Mouse (Mus musculus): ENCODE measurements around the gene Kcnk4. TPM values are rescaled to one million over a fixed set of nuclear protein-coding genes. Genes with fewer than 3 reads are reported as not detected.
"Not testable (repeated sequence)": the region's sequence is repeated elsewhere in the genome, so short reads cannot be mapped to it uniquely, and the experiment has no call there.

Kcnk4 gene
- polyA plus RNA-seq, 1 experiment: 0.12 TPM

DNA sequence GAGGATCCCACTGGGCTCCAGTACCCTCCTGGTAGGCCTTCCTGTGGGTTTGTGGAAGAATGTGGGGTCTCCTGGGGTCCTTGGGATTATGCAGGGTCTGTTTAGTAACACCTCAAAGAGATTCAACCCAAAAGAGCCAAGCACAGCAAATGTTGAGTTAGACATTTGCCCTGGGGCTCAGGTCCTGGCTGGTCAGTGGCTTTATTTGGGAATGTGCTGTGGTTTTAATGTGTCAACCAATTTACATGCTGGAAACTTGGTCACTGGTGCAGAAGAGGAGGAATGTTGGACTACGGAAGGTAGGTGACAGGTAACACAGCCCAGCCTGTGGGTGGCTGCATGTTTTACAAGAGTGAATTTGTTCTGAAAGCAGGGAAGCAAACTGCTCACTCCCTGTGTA lies 31.3 kb downstream of the Kcnk4 start:
- no peaks in the 10 kb centered on the region for H3K36me3 ChIP-seq (ENCODE audit: control insufficient read depth, insufficient read depth)
- H3K4me3 ChIP-seq: no peak overlapping the region
- TF ChIP-seq REST (IDR thresholded peaks at IDR 0.05; ENCODE audit: insufficient read depth, insufficient read length) (no peak), MAX (IDR thresholded peaks at IDR 0.05; ENCODE audit: low read depth) (no peak), USF1 (IDR thresholded peaks at IDR 0.05; ENCODE audit: low read depth) (no peak), SRF (IDR thresholded peaks at IDR 0.05; ENCODE audit: control insufficient read depth, insufficient read length, low read depth) (no peak), TCF3 (IDR thresholded peaks at IDR 0.05; ENCODE audit: insufficient read length, low read depth) (no peak), CEBPB (IDR thresholded peaks at IDR 0.05; ENCODE audit: insufficient read depth, poor library complexity, severe bottlenecking) (no peak), E2F4 (IDR thresholded peaks at IDR 0.05; ENCODE audit: insufficient read depth) (no peak), POLR2A (IDR thresholded peaks at IDR 0.05; ENCODE audit: insufficient read length, low read depth) (no peak), POLR2AphosphoS2 (IDR thresholded peaks at IDR 0.05; ENCODE audit: insufficient read length, low read depth) (no peak), MYOD1 (IDR thresholded peaks at IDR 0.05; ENCODE audit: control insufficient read depth in 1 of 3, insufficient read length in 2 of 3, low read depth in 2 of 3) (no peak), TCF12 (IDR thresholded peaks at IDR 0.05; ENCODE audit: insufficient read depth, poor library complexity, severe bottlenecking) (no peak), MYOG (IDR thresholded peaks at IDR 0.05; ENCODE audit: control insufficient read depth in 1 of 3, insufficient read depth in 1 of 3, insufficient read length in 2 of 3, low read depth in 2 of 3) (no peak)
- no peaks in the 10 kb centered on the region for H3K27me3 ChIP-seq (ENCODE audit: control insufficient read depth, insufficient read depth, insufficient read length)
- peaks cover 10% of the 10 kb centered on the region for H3K79me2 ChIP-seq (ENCODE audit: control insufficient read depth, insufficient read depth)
- no peak overlapping the region for H3ac ChIP-seq (ENCODE audit: control insufficient read depth, insufficient read length)
- no peak overlapping the region for H3K4me2 ChIP-seq (ENCODE audit: low read depth)

- Histone ChIP-seq H3K79me2 (ENCODE audit: control insufficient read depth, insufficient read depth) (no peaks in the 10 kb centered on the region), H3K4me3 (no peak overlapping the region), H3K27me3 (ENCODE audit: control insufficient read depth, insufficient read depth, insufficient read length) (no peaks in the 10 kb centered on the region), H3ac (ENCODE audit: control insufficient read depth, insufficient read length) (no peak overlapping the region), H3K4me2 (ENCODE audit: low read depth) (no peak overlapping the region), H3K36me3 (ENCODE audit: control insufficient read depth, insufficient read depth) (no peaks in the 10 kb centered on the region)
- TF ChIP-seq POLR2AphosphoS2 (IDR thresholded peaks at IDR 0.05; ENCODE audit: insufficient read length, low read depth): no peak
- TF ChIP-seq TCF3 (IDR thresholded peaks at IDR 0.05; ENCODE audit: insufficient read length, low read depth): no peak
- no peak for TF ChIP-seq MYOG (IDR thresholded peaks at IDR 0.05; ENCODE audit: control insufficient read depth in 1 of 3, insufficient read depth in 1 of 3, insufficient read length in 2 of 3, low read depth in 2 of 3)
- TF ChIP-seq REST (IDR thresholded peaks at IDR 0.05; ENCODE audit: insufficient read depth, insufficient read length): no peak
- no peak for TF ChIP-seq POLR2A (IDR thresholded peaks at IDR 0.05; ENCODE audit: insufficient read length, low read depth)
- no peak for TF ChIP-seq MYOD1 (IDR thresholded peaks at IDR 0.05; ENCODE audit: control insufficient read depth in 1 of 3, insufficient read length in 2 of 3, low read depth in 2 of 3)
- TF ChIP-seq USF1 (IDR thresholded peaks at IDR 0.05; ENCODE audit: low read depth): no peak
- no peak for TF ChIP-seq TCF12 (IDR thresholded peaks at IDR 0.05; ENCODE audit: insufficient read depth, poor library complexity, severe bottlenecking)
- no peak for TF ChIP-seq MAX (IDR thresholded peaks at IDR 0.05; ENCODE audit: low read depth)
- no peak for TF ChIP-seq CEBPB (IDR thresholded peaks at IDR 0.05; ENCODE audit: insufficient read depth, poor library complexity, severe bottlenecking)
- TF ChIP-seq SRF (IDR thresholded peaks at IDR 0.05; ENCODE audit: control insufficient read depth, insufficient read length, low read depth): no peak
- TF ChIP-seq E2F4 (IDR thresholded peaks at IDR 0.05; ENCODE audit: insufficient read depth): no peak
Measured at GRCm38 (mm10) chr19:6899641-6900040, 34.7 kb downstream of the Kcnk4 start.

GRCm38 (mm10) chr19:6895608-6896305 lies 38.6 kb downstream of the Kcnk4 start:
- not testable (repeated sequence) for H3ac ChIP-seq (ENCODE audit: control insufficient read depth, insufficient read length); H3K27me3 ChIP-seq (ENCODE audit: control insufficient read depth, insufficient read depth, insufficient read length); H3K4me3 ChIP-seq; H3K4me2 ChIP-seq (ENCODE audit: low read depth); H3K36me3 ChIP-seq (ENCODE audit: control insufficient read depth, insufficient read depth); H3K79me2 ChIP-seq (ENCODE audit: control insufficient read depth, insufficient read depth)

- Histone ChIP-seq H3K4me2 (ENCODE audit: low read depth) (no peak overlapping the region), H3K36me3 (ENCODE audit: control insufficient read depth, insufficient read depth) (no peaks in the 10 kb centered on the region), H3ac (ENCODE audit: control insufficient read depth, insufficient read length) (no peak overlapping the region), H3K79me2 (ENCODE audit: control insufficient read depth, insufficient read depth) (no peaks in the 10 kb centered on the region), H3K27me3 (ENCODE audit: control insufficient read depth, insufficient read depth, insufficient read length) (no peaks in the 10 kb centered on the region), H3K4me3 (no peak overlapping the region)
- TF ChIP-seq CEBPB (IDR thresholded peaks at IDR 0.05; ENCODE audit: insufficient read depth, poor library complexity, severe bottlenecking) (no peak), MAX (IDR thresholded peaks at IDR 0.05; ENCODE audit: low read depth) (no peak), MYOD1 (IDR thresholded peaks at IDR 0.05; ENCODE audit: control insufficient read depth in 1 of 3, insufficient read length in 2 of 3, low read depth in 2 of 3) (no peak), USF1 (IDR thresholded peaks at IDR 0.05; ENCODE audit: low read depth) (no peak), POLR2AphosphoS2 (IDR thresholded peaks at IDR 0.05; ENCODE audit: insufficient read length, low read depth) (no peak), POLR2A (IDR thresholded peaks at IDR 0.05; ENCODE audit: insufficient read length, low read depth) (no peak), SRF (IDR thresholded peaks at IDR 0.05; ENCODE audit: control insufficient read depth, insufficient read length, low read depth) (no peak), MYOG (IDR thresholded peaks at IDR 0.05; ENCODE audit: control insufficient read depth in 1 of 3, insufficient read depth in 1 of 3, insufficient read length in 2 of 3, low read depth in 2 of 3) (no peak), TCF3 (IDR thresholded peaks at IDR 0.05; ENCODE audit: insufficient read length, low read depth) (no peak), E2F4 (IDR thresholded peaks at IDR 0.05; ENCODE audit: insufficient read depth) (no peak), TCF12 (IDR thresholded peaks at IDR 0.05; ENCODE audit: insufficient read depth, poor library complexity, severe bottlenecking) (no peak), REST (IDR thresholded peaks at IDR 0.05; ENCODE audit: insufficient read depth, insufficient read length) (no peak)
Measured at GRCm38 (mm10) chr19:6893731-6894451, 40.4 kb downstream of the Kcnk4 start.

Measured in myocyte (in vitro differentiated cells).